Mouse (Mus musculus) right cerebral cortex, postnatal 10 days (tissue): ENCODE measurements around the gene Ski.

Experiments
- DNase-seq, 2 experiments: peaks; one replicate each; pipeline ENCODE4 v3.0.0; 2021; ENCODE audit warnings: low spot score in 2 of 2

Gene Ski

DNA sequence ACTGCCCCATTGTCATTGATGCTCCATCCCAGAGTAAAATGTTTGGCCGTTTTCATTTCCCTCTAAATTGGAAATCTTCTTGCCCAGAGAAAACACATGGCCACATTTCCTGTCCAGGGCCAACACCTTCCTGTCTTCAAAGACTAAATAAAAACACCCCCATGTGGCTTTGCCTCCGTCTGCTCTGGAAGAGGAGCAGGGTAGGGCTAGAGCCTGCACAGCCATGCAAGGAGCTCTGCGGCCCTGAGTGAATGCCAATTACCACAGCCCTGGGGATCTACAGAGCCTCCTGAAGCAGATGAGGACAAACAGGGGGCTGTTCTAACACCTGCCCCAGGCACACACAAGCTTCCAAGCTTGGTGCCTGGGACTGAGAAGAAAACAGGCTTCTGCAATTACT is 46.2 kb downstream of the Ski start:
- DNase-seq: no peak

DNA sequence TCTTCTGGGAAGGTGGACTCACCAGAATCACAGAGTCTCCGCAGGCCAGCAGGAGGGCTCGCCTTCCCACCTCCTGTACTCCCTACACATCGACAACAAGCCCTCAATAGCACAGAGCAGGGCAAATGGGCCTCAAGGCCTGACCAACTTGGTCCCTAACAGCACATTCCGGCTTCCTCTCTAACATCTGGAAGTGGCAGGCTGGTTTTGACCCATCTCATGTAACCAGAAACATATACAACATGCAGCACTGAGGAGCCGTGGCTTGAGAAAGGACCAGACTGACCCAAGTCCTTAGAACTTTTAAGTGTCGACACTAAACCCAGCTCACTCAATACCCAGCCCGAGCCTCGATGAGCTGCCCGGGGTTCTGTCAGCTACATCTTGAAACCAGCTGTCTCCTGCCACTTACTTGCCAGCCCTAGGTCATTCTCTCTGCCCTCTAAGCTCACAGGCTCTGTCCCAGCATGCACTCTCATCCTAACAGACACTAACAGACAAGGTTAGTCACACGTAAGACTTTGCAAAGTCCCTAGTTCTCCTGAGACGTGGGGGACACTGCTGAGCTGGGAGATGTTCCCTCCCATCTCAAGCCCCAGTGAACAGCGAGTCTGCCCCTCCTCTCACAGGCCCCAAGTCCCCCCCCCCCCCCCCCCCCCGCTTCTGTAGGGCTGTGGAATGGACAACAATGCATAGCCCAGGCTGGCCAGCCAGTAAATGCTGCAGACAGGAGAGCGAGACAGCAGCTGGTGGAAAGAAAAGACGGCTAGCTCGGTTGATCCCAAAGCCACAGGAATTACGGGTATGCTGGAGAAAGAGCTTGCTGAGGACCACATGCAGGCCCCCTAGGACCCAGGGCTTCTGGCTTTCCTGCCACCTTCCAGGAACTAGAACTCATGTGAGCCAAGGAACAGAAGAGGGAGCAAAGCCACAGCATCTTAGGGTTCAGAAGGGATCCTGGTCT is 48.3 kb downstream of the Ski start:
- no peak for DNase-seq

DNA sequence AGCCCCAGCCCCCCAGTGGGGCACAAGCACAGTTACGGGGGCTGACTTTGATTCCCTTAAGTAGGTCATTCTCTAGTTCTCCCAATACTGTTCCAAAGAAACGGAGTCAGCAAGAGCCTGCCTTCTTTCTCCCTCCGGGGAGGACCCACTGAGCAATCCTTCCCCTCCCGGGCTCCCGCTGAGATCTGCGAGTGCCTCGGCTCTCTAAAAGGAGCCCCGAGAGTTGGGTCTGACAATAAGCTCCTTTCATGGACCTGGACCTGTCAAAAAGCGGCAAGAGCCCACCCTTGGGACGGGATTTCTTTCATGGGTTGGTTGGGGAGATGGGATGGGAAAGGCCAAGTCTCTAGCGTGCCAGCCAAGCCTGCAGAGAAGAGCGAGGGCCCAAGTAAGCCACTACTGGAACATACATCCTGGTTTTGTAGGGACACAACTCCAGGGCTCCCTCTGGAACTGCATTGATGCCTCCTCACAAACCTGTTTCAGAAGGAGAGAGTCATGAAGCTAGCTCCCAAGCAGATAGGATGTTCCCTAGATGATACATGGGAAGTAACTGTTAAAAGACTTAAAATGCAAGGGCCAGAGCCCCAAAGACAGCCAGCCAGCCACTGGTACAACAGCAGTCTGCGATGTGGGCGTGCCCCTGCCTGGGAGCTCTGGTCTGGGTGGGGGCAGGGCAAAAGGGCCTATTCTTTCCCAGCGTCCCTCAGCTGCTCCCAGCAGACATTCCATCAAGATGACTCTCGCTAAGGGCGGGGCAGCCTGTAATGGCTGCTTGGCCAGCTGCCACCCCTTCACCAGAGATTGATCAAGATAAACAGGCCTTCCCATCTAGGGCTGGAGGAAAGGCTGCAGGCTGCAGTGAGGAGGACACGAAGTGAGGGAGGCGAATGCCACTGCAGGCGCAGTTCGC is 49.2 kb downstream of the Ski start:
- DNase-seq: peak; percentile 83 to 88

DNA sequence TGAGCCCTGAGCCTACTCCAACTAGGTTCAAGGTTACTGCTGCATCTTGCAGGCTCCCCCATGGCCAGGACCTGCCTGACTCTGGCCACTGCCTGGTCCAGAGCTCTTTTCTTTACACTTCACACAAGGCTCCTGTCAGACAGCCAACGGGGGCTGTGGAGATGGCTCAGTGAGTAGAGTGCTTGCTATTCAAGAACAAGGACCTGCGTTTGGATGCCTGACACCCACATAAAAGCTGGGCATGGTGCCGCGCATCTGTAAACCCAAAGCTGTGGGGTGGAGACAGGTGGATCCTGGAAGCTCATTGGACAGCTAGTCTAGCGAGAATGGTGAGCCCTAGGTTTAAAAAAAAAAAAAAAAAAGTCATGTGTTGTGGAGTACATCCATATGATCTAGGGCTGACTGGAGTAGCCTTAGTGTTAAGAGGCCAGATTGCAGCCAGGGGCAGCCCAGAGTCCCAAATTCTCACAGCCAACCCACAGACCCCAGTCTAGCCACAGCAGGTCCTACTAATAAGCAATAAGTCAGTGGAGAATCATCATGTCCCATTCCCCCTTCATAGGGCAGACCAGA is 50.3 kb downstream of the Ski start:
- peak; percentile 68 to 76 for DNase-seq

DNA sequence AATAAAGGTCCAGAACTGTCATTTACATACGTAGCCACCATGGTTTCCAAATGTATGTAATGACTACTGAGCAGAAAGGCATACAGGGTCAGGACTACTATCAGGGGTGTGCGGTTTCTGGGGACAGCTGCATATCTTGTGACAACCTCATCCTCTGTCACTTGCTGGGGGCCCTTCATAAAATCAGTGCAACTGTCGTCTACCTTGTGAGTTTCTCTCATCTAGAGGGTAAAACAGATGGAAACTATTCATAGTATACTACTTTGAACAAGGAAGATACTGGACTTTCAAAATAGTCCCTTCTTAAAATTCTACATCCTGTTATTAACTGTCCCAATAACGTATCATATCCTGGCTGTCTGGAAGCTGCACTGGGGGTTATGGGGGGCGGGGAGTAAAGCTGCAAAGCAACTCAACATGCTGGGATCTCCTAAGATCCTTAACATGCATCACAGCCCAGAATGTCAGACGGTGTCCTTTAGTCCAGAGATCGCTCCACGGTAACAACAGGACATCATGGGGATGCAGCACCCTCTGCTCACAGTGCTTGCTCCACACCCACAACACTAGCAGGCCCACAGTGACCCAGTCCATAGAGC is 51.7 kb downstream of the Ski start:
- DNase-seq: no peak

DNA sequence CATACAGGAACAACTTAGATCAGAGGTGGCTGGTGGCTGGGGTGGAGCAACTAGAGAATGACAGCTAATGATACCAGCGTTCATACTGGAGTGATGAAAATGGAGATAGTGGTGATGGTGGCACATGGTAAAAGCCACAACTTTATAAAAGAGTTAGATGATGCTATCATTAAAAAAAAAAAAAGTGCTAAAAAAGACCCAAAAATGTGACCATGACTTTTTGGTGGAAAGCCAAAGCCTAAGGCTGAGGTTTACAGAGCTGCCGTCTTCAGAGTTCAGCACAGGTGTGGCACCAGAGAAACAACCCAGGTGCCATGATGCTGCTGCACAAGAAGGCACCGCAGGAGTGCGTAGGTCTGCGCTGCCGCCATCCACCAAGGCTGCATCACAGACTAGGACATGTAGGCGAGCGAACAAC is 53.5 kb downstream of the Ski start:
- DNase-seq: no peak

DNA sequence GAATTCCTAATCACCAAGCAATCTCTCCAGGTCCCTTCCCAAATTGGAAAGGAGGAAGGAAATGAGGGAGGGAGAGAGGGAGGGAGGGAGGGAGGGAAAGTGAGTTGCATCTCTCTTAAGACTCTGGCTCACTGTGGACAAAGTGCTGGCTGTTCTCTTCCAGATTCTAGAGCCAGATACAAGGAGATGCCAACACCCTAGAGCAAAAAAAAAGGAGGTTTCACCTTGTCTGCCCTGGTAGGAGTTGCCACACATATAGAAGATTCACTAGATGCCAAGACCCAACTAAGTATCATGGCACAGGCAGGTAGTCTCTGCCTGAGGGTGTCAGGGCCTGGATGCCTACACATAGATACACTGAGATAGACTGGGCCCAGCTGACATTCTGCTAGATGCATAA is 56.5 kb downstream of the Ski start:
- no peak for DNase-seq

DNA sequence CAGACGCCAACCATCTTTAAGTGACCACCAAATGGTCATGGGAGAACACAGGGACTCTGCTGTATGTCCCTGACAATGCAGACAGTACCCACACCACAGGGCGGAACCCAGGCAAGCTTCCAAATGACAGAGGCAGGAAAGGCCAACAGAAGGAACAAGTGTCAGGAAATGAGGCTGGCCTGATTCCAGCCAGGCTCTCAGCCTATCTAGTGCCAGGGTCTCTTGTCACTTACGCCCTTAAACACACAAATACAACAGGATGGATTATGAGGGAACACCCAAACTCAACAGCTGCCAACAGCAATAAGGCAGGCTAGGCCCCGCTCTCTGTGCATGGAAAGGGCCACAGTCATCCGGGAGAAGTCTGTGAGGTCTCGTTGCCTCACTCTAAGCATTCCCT is 57.8 kb downstream of the Ski start:
- DNase-seq: peak in 1 of 2 experiments; percentile 75

DNA sequence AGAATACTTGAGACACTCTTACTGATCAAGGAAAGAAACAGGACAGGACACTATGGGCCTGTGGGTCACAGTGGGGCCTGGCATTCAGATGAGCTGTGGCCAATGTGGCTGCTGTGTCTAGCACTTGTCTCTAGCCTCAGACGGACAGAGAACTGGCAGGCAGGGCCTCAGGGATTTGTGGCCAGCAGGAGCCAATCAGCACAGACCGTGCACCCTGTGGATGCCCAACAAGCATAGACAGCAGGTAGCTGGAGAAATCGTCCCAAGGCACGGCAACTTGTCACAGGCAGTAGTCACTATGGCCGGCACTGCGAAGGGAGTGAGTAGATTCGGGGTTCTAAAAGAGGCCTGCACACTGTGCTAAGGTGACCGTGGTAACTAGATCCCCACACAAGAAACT is 58.7 kb downstream of the Ski start:
- no peak for DNase-seq

DNA sequence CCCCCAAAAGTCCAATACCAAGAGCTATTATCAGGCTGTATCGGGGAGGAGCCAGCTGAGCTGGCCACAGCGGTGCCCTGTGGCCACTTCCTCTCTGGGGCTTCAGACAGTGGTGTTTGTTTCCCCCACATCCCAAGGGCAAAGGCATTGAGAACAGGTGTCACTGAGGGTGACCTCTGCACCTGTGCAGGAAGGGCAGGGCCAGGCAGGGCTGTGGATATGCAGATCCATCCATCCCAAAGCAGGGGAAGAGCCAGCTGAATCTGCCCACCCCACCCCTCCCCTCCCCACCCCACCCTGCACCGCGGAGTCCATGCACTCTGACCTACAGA is 59.1 kb downstream of the Ski start:
- no peak for DNase-seq

DNA sequence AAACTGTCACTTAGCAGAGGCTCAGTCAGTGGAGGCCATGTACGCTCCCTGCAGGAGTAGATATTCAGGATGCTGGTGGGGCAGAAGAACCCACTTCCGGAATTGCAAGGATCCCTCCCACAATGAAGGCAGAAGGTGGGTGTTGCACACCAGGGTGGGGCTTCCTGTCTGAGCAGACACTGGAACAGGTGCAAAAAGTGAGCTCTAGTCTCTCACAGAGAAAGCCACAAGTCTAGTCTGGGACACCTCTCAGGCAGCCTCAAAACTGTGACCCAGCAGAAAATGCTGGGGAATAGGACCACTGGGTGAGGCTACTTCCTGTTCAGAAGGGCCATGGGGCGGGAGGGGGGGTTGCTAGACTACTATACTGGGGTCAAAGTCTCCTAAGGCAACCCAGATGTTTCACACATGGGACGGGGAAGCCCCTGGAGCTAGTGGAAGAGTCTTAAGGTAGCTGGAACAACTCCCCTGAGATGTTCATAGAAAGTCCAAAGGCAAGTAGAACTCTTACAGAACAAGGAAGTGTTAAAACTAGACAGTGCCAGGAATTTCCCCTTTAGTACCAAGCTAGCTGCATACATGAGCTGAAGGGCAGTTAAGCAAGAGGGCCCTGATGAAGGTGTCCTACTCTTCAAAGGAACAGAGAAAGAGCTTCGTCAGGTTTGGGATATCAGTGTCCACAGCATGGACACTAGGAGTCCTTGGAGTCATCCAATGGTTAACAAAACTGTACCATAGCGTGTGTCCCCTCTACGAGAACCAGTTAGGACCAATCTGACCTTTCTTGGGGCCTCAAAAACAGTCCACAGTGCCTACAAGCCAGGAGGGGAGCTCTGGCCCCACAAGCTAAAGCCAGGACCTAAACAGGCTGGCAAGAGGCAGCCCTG is 59.7 kb downstream of the Ski start:
- no peak for DNase-seq

DNA sequence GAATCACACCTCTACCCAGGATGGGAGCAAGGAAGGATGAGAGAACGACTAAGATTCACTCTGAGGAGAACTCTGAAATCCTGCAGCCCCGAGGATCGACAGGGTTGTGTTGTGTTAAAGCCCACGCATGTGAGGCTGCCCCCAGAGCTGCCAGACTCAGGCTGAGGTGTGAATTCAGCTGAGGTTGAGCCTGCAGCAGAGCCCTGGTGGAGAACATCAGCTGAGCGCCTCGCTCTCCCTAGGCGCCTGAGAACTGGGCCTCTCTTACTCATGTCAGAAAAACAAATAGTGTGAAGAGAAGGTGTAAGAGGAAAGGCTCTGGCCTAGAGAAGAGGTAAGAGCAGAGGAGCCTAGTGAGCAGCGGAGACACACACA is 63.9 kb downstream of the Ski start:
- DNase-seq: no peak

DNA sequence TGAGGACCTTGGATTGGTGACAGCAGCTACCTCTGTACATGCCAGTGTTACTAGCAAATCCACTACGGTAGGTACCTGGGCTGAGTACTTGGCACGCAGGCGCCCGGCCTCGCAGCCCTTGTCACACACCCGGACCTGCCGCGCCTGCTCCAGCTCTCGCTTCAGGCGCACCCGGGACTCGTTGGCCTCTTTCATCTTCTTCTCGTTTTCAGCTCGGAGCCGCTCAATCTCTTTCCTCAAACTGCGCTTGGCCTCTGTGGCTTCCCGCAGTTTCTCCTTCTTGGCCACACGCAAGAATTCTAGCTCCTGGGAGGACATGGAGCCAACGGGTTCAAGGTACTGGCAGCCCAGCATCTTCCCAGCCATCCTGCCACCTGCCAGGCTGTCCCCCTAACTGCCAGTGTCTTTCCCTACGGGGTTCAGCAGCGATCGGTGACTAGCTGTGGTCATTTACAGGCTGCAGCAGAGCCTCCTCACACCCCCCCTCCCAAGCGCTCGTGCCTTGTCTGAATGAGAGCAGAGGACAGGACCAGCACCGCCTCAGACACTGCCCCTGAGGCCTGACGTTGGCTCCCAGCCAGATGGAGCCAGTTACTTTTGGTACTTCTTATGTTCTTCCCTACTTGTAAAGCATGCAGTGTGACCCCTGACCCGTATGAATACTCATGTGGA is 64.4 kb downstream of the Ski start:
- DNase-seq: no peak

DNA sequence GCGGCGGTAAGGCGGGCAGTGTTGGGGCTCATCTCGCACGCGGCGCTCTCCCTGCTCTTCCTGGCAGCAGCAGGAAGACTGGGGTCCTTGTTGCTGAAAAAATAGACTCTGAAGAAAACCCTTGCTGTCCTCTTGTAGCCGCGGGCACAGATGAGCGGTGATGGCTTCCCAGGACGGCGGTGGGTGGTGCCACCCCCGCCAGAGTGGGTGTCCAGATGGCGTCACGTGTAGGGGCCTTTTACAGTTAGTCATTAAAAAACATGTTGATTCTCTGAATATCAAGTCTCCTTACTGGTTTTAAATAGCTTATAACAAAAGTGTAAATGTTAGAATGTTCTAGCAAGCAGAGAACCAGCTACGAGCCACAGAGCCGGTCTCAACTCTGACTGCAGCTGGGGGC is 65.7 kb downstream of the Ski start:
- no peak for DNase-seq

DNA sequence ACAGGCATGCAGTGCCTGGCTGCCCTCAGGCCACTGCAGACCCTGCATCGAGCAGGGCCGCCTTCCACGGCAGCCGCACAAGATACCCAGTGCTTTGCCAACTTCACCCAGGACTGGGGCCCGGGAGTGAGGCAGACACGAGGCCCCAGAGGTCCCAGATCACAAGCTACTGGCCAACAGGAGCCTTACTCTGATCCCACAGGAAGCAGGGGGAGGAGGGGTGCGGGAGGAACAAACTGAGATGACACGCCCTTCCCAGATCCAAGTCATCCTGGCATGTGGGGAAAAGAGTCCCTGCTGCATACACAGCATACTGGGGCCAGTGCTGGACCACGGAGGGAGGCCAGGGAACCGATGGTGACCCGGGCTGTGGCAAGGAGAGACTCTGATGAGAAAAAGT is 67.4 kb downstream of the Ski start:
- no peak for DNase-seq

DNA sequence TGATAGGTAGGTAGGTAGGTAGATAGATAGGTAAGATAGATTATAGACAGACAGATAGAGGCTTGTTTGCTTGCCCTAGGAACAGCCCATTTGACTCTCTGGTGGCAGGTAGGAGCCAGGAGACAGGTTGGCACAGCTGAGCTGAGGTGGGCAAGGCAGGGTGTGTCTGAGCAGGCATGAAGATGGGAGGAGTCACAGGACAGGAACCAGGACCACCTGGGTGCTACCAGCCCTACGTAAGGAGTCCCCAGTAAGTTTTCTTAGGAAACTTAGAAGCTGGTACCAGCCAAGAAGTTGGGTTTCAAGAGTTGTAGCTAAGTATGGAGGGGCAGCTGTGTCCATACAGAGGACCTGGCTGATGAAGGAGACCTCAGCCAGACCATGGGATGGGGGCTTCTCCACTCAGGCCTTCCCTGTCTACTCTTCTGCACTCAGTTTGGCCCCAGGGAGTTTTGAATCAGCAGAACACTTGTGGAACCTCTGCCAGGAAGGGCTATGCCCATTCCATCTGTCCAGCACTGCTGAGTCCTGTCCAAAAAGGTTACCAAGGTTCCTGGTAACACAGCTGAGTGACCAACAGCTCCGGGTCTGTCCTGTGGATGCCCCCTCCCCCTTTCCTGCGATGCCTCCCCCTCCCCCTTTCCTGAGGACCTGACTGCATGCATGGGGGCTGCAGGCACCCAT is 68.9 kb downstream of the Ski start:
- no peak for DNase-seq

DNA sequence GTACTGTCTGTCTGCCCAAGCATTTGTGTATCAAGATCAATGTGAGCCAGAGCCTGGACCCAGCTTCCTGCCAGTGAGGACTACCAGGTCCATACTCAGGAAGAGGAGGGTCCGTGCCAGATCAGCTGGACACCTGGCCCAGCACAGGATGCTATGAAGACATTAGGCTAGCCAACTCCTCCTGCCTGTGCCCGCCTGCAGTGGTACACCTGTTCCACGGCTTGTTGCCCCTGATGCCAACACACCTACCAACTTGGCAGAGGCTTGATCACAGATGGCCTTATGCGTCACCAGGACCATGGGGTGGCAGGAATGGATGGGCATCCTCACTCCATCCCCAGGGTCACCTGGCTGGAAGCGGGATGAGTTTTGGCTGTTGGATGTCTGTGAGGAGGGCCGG is 69.9 kb downstream of the Ski start:
- no peak for DNase-seq

DNA sequence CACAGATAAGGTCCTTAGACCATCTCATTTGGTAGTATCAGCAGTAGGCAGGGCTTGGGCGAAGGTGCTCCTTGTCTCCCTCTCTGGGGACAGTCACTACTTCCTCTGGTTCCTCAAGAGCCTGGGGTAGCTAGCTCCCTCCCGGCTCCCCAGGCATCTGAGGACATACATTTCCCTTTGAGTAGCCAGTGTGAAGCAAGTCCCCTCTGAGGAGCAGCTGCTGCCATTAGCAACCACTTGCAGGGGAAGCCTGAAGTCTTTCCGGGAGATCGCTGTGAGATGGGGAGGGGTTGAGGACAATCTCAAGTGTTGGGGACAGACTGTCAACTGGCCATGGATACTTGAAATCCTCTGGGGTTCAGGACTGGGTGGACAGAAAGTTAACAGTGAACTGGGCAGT is 70.5 kb downstream of the Ski start:
- DNase-seq: no peak

DNA sequence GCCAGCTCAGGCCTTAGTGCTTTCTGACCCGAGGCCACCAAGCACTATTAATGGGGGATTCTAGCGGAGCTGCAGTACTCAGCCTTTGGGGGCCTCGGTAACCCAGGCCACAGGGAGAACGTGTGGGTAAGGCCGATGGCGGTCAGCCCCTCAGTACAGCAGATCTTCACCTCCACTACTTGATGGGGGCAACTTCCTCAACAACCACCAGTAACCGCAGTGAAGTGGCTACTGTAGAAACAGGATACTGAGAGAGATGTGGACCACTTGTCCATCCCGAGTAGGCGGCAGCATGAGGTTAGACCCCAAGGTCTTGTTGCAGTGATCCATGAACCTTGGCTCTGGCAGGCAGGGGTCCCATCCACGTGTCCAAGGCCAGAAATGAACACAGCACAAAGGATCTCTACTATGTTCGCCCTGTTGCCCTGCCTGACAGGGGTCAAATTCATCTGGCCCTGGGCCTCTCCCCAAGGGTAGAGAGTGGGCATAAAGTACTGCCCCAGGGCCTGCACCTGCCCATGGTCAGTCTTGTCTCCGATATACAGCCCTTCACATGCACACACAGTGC is 71.1 kb downstream of the Ski start:
- DNase-seq: no peak
